Mouse (Mus musculus): ENCODE results near the gene Kcnh1.

Gene Kcnh1

DNA sequence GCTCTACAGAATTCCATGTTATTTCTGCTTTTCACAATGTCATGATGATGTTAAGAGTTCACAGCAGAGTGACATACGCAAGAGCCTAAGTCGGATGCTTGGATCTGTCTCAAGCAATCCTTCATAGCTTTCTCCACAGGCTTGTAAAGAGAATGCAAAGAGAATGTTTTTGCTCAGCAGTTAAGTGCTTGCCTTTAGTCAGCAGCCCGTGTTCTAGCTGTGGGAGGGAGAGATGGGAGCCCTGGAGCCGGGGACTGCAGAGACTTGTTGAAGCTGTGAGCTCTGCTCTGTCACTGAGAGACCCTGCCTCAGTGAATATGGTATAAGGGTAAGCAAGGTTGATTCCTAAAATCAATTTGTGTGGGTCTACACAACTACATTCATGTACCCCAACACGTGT lies 78.3 kb downstream of the Kcnh1 start:
- DNase-seq (ENCODE audit: low spot score), result no peak

DNA sequence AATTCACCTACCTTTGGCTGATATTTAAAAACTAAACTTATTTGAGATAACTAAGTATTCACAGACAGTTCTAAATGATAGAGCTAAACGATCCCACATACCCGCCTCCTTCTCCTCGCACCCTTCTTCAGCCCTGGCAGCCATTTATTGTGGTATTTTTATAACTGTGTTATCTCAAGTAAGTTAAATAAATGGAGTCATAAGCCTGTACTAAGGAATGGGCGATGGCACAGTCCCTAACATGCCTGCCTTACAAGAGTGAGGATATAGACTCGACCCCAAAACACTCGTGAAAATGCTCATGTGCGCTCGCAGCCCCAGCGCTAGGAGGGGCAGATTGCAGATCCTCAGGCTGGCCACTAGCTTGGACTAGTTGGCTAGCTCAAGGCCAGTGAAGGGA lies 79.3 kb downstream of the Kcnh1 start:
- no peak for DNase-seq (ENCODE audit: low spot score)

GRCm38 (mm10) chr1:192277801-192278385 lies 87.3 kb downstream of the Kcnh1 start:
- no peak for DNase-seq (ENCODE audit: low spot score)

- DNase-seq (ENCODE audit: low spot score), result no peak
Observed at GRCm38 (mm10) chr1:192284340-192284739, 93.8 kb downstream of the Kcnh1 start.

DNA sequence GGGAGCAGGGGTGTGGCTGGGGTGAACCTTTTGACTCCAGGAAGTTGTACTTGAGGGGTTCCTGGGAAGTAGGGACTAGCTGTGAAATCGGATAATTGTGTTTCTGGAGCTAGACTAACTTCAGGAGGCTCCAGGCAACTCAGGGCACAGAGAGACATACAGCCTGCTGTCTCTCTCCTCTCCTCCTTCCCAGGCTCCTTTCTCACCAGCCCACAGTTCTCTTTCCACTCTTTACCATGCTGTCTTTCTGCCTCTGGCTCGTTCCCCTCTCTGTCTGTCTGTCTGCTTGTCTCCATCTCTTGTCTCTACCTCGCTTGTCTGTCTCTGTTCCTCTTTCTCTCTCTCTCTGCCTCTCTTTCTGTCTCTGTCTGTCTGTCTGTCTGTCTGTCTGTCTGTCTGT lies 94.4 kb downstream of the Kcnh1 start:
- no peak for DNase-seq (ENCODE audit: low spot score)

GRCm38 (mm10) chr1:192288456-192288855 lies 97.9 kb downstream of the Kcnh1 start:
- DNase-seq (ENCODE audit: low spot score), result no peak

DNA sequence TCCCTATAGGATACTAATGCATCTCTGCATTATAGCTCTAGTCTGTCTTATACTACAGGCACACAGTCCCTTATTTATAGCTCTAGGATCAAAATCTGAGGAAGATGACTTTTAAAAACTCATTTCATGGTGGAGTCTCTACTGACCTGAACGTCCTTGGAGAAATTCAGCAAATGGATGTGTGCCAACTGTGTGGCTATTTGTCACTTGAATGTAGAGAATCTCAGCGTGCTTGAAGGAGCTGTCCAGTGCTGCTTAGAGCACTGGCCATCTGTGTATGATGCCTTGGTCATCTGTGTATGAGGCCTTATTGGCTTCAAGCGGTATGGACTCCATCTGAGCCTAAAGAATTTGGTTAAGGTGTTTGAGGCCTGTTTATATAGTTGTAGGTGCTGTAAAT lies 100.7 kb downstream of the Kcnh1 start:
- no peak for DNase-seq (ENCODE audit: low spot score)

DNA sequence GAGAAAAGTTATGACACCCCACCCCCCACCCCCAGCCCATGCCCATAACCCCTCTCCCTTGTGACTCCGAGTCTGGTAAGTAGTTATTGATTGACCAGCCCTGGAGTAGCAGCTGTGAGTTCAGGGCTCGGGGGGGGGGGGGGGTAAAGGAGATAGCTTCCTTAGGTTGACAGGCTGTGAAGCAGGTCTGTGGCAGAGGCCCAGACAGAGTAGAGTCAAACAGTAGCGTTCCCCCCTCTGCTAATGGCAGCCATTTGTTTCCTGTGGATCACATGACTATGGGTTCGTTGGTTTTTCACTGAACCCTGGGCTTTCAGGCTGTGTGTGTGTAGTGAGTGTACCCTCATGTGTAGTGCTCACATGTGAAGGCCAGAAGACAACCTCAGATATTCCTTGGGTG lies 102.8 kb downstream of the Kcnh1 start:
- DNase-seq (ENCODE audit: low spot score), result no peak

GRCm38 (mm10) chr1:192293921-192294320 lies 103.3 kb downstream of the Kcnh1 start:
- DNase-seq (ENCODE audit: low spot score), result no peak

GRCm38 (mm10) chr1:192295243-192295860 lies 104.8 kb downstream of the Kcnh1 start:
- DNase-seq (ENCODE audit: low spot score), result no peak

DNA sequence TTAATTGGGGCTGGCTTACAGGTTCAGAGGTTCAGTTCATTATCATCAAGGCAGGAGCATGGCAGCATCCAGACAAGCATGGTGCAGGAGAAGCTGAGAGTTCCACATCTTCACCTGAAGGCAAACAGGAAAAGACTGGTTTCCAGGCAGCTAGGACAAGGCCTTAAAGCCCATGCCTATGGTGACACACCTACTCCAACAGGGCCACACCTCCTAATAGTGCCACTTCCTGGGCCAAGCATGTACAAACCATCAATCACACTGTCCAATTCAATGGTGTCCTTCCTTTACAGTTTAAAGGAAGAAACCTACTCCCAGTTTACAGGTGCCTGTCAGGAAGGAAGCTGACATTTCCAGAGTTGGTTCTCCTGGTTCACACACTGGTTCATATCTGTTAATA lies 105.3 kb downstream of the Kcnh1 start:
- no peak for DNase-seq (ENCODE audit: low spot score)

DNA sequence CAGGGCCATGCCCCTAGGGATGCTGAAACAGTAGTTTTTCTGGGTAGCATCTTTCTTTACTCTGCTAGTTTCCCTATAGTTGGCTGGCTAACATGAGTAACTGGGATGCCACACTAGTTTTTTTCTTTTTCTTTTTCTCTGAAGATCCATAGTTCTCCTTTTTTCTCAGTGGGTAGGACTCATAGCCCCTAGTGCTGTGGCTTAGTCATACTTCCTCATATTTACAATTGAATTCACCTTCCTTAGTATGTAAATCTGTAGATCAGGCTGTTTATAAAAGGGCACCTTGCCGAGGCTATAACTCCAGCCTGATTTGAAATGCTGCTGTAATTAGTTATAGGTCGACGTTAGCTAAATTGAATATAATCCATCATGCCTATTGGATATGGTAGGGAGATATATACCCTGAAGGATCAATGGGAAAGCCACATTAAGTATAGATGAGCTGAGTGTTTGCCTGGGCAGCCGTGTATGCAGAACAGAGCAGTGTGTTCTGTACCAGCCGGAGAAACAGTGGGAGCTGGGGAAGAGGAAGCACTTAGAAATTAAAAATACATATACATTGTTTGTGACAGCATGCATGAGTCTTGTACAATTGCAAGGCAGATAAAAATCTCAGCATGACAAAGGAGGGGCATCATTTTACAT lies 107.0 kb downstream of the Kcnh1 start:
- DNase-seq (ENCODE audit: low spot score), result no peak

DNA sequence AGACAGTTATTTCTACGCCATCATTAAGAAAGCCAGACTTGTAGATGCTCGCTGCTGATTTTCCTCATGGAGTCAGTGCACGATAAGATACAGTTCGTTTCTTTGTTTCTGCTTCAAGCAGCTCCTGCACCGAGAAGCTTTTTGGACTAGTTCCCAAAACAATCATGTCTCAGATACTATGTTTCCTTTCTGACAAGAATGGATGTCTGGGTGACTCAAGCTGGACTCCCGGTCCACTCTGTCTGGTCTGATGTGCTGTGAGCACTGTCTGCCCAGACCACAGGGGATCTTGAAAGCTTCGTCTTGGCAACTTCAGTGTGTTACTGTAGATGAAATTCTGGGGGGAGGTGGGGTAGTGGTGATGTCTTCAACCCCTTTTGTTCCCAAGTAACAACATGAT lies 109.8 kb downstream of the Kcnh1 start:
- no peak for DNase-seq (ENCODE audit: low spot score)

DNA sequence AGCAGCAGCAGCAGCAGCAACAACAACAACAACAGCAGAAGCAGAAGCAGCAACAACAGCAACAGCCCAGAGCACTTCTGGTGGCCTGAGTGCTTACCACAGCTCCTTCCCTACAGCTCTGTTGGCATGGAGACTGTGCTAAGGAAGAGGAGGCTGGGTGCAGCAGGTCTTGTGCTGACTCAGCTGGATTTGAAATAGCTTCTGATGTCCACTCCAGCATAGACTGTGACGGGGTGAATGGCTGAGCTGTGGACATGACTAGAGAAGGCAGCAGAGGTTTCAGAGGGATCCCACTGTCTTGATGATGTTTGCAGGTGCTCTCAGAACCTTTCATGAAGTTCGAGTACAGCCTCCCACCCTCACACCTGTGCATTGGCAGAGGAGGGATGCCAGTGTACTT lies 113.0 kb downstream of the Kcnh1 start:
- no peak for DNase-seq (ENCODE audit: low spot score)

GRCm38 (mm10) chr1:192305155-192305554 lies 114.6 kb downstream of the Kcnh1 start:
- no peak for DNase-seq (ENCODE audit: low spot score)

DNA sequence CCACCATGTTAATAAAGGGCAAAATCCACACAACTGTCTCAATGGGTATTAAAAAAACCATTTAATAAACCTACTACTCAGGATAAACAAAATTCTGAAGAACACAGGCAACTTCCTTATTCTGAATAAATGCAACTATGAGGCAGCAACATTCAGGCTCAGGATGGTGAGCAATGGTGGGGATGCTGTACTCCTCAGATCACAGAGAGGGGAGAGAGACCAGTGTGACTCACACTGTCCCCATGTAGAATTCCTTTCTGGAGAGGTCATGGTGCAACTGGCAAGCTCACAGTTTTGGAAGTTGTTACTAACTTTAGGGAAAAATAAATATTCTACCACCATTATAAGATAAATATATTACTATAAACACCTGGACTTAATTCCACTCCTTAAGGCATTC lies 116.5 kb downstream of the Kcnh1 start:
- no peak for DNase-seq (ENCODE audit: low spot score)

- DNase-seq (ENCODE audit: low spot score), result no peak
Observed at GRCm38 (mm10) chr1:192311298-192311697, 120.7 kb downstream of the Kcnh1 start.

DNA sequence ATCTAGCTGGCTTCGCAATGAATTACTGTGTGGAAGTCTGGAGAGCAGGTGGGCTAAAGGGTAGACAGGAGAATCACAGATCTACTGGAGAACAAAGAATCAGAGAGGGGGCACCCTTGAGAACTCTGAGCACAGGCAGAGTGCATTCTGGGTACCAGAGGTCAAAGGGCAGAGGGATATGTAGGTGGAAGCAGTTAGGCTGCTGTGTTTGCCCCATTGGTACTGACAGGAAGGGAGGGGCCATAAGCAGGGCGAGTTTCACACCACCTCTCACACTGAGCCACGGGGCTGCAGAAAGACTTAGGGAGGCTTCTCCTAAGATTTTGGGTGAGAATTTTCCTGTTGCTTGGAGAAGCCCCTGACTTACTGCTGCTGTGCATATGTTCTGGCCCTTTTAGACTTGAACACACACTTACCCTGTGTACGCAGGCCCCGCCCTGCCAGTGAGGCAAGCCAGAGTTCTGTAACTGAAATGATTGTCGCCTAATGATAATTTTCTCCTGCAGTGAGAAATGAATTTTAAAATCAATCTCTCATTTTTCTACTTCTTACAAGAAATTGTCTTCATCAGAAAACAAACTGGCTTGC lies 121.4 kb downstream of the Kcnh1 start:
- DNase-seq (ENCODE audit: low spot score), result peak; percentile 13

- no peak for DNase-seq (ENCODE audit: low spot score)
Observed at GRCm38 (mm10) chr1:192312446-192312845, 121.9 kb downstream of the Kcnh1 start.

- DNase-seq (ENCODE audit: low spot score), result no peak
Observed at GRCm38 (mm10) chr1:192312998-192313397, 122.4 kb downstream of the Kcnh1 start.

GRCm38 (mm10) chr1:192313571-192313972 lies 123.0 kb downstream of the Kcnh1 start:
- DNase-seq (ENCODE audit: low spot score), result peak; percentile 6

GRCm38 (mm10) chr1:192314044-192314443 lies 123.5 kb downstream of the Kcnh1 start:
- no peak for DNase-seq (ENCODE audit: low spot score)

- no peak for DNase-seq (ENCODE audit: low spot score)
Observed at GRCm38 (mm10) chr1:192315392-192316070, 125.0 kb downstream of the Kcnh1 start.
